Mouse (Mus musculus) ES-E14 (cell line): ENCODE results near the gene Pcdh15. TPM values are rescaled to one million over a fixed set of nuclear protein-coding genes. Genes with fewer than 3 reads are reported as not detected.

Experiments used
- DNase-seq: peaks from one replicate; pipeline ENCODE4 v3.0.0-alpha.2; 2013; ENCODE audit warnings: low read depth, low spot score
- H3K27ac ChIP-seq: 2 replicates; pipeline ENCODE4 v1.5.1; 2012; ENCODE audit warnings: low read depth, mild to moderate bottlenecking, low read length, moderate library complexity, mixed read lengths; ENCODE audit not compliant: poor library complexity, insufficient read depth, severe bottlenecking
- H3K36me3 ChIP-seq: 2 replicates; pipeline ENCODE4 v1.6.1; 2012; ENCODE audit warnings: mild to moderate bottlenecking, low read length, moderate library complexity, mixed read lengths; ENCODE audit not compliant: control insufficient read depth, poor library complexity, insufficient read depth, severe bottlenecking
- H3K4me1 ChIP-seq, 2 experiments: fragments of 150-350 bp in 1 of 2; sonication (generic) in 1 of 2; 2 replicates each; pipeline ENCODE4 v1.6.1; 2012; ENCODE audit warnings: low read length in 2 of 2, mild to moderate bottlenecking in 1 of 2, mixed read lengths in 1 of 2; ENCODE audit not compliant: control insufficient read depth in 2 of 2, insufficient read depth in 2 of 2, poor library complexity in 1 of 2
- H3K4me3 ChIP-seq, 2 experiments: fragments of 150-350 bp in 1 of 2; sonication (generic) in 1 of 2; 2 replicates each; pipeline ENCODE4 v1.5.1; 2012; ENCODE audit warnings: low read length in 2 of 2, low read depth in 1 of 2, mild to moderate bottlenecking in 1 of 2, mixed read lengths in 1 of 2; ENCODE audit not compliant: insufficient read depth in 1 of 2, poor library complexity in 1 of 2, severe bottlenecking in 1 of 2
- H3K9ac ChIP-seq: 2 replicates; pipeline ENCODE4 v1.6.1; 2012; ENCODE audit warnings: low read depth, mild to moderate bottlenecking, low read length, mixed read lengths; ENCODE audit not compliant: poor library complexity, insufficient read depth, severe bottlenecking
- H3K9me3 ChIP-seq: fragments of 150-350 bp; sonication (generic); 2 replicates; pipeline ENCODE4 v1.6.1; 2012; ENCODE audit warnings: low read depth, mild to moderate bottlenecking, low read length; ENCODE audit not compliant: control insufficient read depth, insufficient read depth
- CHD2 ChIP-seq: IDR thresholded peaks from 2 replicates; pipeline ENCODE4 v1.6.1; 2014; ENCODE audit warnings: mild to moderate bottlenecking, low read depth, low read length, inconsistent platforms
- HCFC1 ChIP-seq: IDR thresholded peaks from 2 replicates; pipeline ENCODE4 v1.6.1; 2012; ENCODE audit warnings: low read length, inconsistent platforms, borderline replicate concordance; ENCODE audit not compliant: insufficient read depth
- MAFK ChIP-seq: IDR thresholded peaks from 2 replicates; pipeline ENCODE4 v1.6.1; 2014; ENCODE audit warnings: mild to moderate bottlenecking, low read depth, low read length, inconsistent platforms; ENCODE audit not compliant: insufficient read depth
- ZC3H11A ChIP-seq: IDR thresholded peaks from 2 replicates; pipeline ENCODE4 v1.6.1; 2012; ENCODE audit warnings: low read depth, mild to moderate bottlenecking, inconsistent platforms, low read length, borderline replicate concordance
- ZNF384 ChIP-seq: IDR thresholded peaks from 2 replicates; pipeline ENCODE4 v1.6.1; 2012; ENCODE audit warnings: low read depth, low read length, inconsistent platforms
- in situ Hi-C, 2 experiments: fragments of 600-800 bp; cut with MboI; formaldehyde crosslinking; loops; one replicate each; pipeline ENCODE4 v1.15.1; 2025; ENCODE audit warnings: low sequenced_read_pairs in 2 of 2, inconsistent platforms in 1 of 2; ENCODE audit not compliant: unreplicated experiment in 2 of 2
- total RNA-seq: library from RNA; depleted of rRNA; stranded (reverse); fragments of 300-350 nt; gene quantifications from 2 replicates; pipeline ENCODE4 v1.2.3, GENCODE M21; 2012

Gene Pcdh15
- total RNA-seq, 1 experiment, result 0.04 TPM

GRCm38 (mm10) chr10:74626596-74626995, 1527.5 kb downstream of the Pcdh15 start:
- no peak for DNase-seq
- TF ChIP-seq ZC3H11A (no peak), MAFK (no peak)
- no peaks in the 10 kb centered on the region for H3K36me3 ChIP-seq
- in situ Hi-C loops, result no loop called here
- no peak overlapping the region for H3K27ac ChIP-seq
- H3K9me3 ChIP-seq, result no peaks in the 10 kb centered on the region
- no peak overlapping the region for H3K4me3 ChIP-seq
- H3K9ac ChIP-seq, result no peak overlapping the region
- no peaks in the 10 kb centered on the region for H3K4me1 ChIP-seq

GRCm38 (mm10) chr10:74631314-74631713, 1532.2 kb downstream of the Pcdh15 start:
- Histone ChIP-seq H3K4me3 (no peak overlapping the region), H3K9me3 (no peaks in the 10 kb centered on the region), H3K4me1 (no peaks in the 10 kb centered on the region), H3K9ac (no peak overlapping the region), H3K27ac (no peak overlapping the region), H3K36me3 (no peaks in the 10 kb centered on the region)
- in situ Hi-C loops, result no loop called here
- no peak for DNase-seq
- TF ChIP-seq ZC3H11A (no peak), MAFK (no peak), ZNF384 (no peak), CHD2 (no peak), HCFC1 (no peak)

- no peaks in the 10 kb centered on the region for H3K9me3 ChIP-seq
- in situ Hi-C loops, result no loop called here
- DNase-seq, result no peak
- no peak overlapping the region for H3K27ac ChIP-seq
- H3K4me3 ChIP-seq, result no peak overlapping the region
- no peaks in the 10 kb centered on the region for H3K36me3 ChIP-seq
- H3K4me1 ChIP-seq, result no peaks in the 10 kb centered on the region
- no peak overlapping the region for H3K9ac ChIP-seq
- TF ChIP-seq MAFK, result no peak
- TF ChIP-seq HCFC1, result no peak
- no peak for TF ChIP-seq ZNF384
- TF ChIP-seq ZC3H11A, result no peak
- TF ChIP-seq CHD2, result no peak
These were observed 1537.9 kb downstream of the Pcdh15 start for GRCm38 (mm10) chr10:74637040-74637439.

DNA sequence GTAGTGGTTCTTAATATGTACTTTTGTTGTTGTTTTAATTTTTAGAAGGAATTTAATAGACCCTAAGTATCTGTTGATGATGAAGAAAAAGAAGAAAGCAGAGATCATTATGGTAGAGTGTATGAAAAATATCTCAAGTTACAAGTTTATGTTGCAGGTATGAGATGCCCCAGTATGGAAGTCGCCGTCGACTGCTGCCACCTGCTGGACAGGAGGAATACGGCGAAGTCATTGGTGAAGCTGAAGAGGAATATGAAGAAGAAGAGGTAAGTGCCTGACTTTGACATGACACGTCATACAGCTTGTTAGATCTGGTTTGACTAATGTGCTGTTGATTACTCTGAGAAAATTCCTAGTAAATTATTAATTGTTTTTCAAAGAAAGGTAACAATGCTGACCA, 1543.0 kb downstream of the Pcdh15 start:
- Histone ChIP-seq H3K4me3 (no peak overlapping the region), H3K36me3 (no peaks in the 10 kb centered on the region), H3K9ac (no peak overlapping the region), H3K9me3 (no peaks in the 10 kb centered on the region), H3K4me1 (no peaks in the 10 kb centered on the region), H3K27ac (no peak overlapping the region)
- in situ Hi-C loops, result no loop called here
- peak; percentile 31 for DNase-seq
- no peak for TF ChIP-seq HCFC1
- TF ChIP-seq ZNF384, result no peak
- TF ChIP-seq ZC3H11A, result peak; percentile 21; the same call in 1 of the 2 replicates

GRCm38 (mm10) chr10:74663171-74663570, 1564.0 kb downstream of the Pcdh15 start:
- Histone ChIP-seq H3K9me3 (no peaks in the 10 kb centered on the region), H3K36me3 (no peaks in the 10 kb centered on the region), H3K9ac (no peak overlapping the region), H3K27ac (no peak overlapping the region), H3K4me3 (no peak overlapping the region), H3K4me1 (no peaks in the 10 kb centered on the region)
- in situ Hi-C loops, result no loop called here
- TF ChIP-seq ZNF384 (no peak), ZC3H11A (no peak), MAFK (0 out of 2 replicates have a peak, but pooled peaks have one; percentile 6), CHD2 (no peak), HCFC1 (no peak)
- DNase-seq, result no peak
